Mouse (Mus musculus) naive thymus-derived CD4-positive, alpha-beta T cell, adult 2 months (primary cell): ENCODE results near the gene Hivep2.

ENCODE experiments used
- DNase-seq: peaks from one replicate; pipeline ENCODE4 v3.0.0-alpha.2; 2011; ENCODE audit warnings: low read depth

The Hivep2 gene

GRCm38 (mm10) chr10:14024971-14025370, 59.1 kb downstream of the Hivep2 start:
- no peak for DNase-seq

GRCm38 (mm10) chr10:14027751-14028150, 61.9 kb downstream of the Hivep2 start:
- no peak for DNase-seq

- no peak for DNase-seq
Measured at GRCm38 (mm10) chr10:14028956-14029355, 63.1 kb downstream of the Hivep2 start.

GRCm38 (mm10) chr10:14030458-14031035, 64.7 kb downstream of the Hivep2 start:
- no peak for DNase-seq

GRCm38 (mm10) chr10:14032532-14032931, 66.7 kb downstream of the Hivep2 start:
- no peak for DNase-seq

- DNase-seq: no peak
Measured at GRCm38 (mm10) chr10:14034046-14034445, 68.2 kb downstream of the Hivep2 start.

- DNase-seq: no peak
Measured at GRCm38 (mm10) chr10:14034790-14035189, 68.9 kb downstream of the Hivep2 start.

GRCm38 (mm10) chr10:14035607-14036006, 69.7 kb downstream of the Hivep2 start:
- no peak for DNase-seq

GRCm38 (mm10) chr10:14036472-14036871, 70.6 kb downstream of the Hivep2 start:
- DNase-seq: no peak

GRCm38 (mm10) chr10:14037977-14038489, 72.2 kb downstream of the Hivep2 start:
- no peak for DNase-seq

GRCm38 (mm10) chr10:14040716-14041470, 75.0 kb downstream of the Hivep2 start:
- DNase-seq: peak; percentile 47

GRCm38 (mm10) chr10:14041606-14042005, 75.7 kb downstream of the Hivep2 start:
- no peak for DNase-seq

- peak; percentile 63 for DNase-seq
Measured at GRCm38 (mm10) chr10:14042539-14043348, 76.9 kb downstream of the Hivep2 start.

GRCm38 (mm10) chr10:14043349-14043710, 77.5 kb downstream of the Hivep2 start:
- DNase-seq: peak; percentile 47

- peak; percentile 72 for DNase-seq
Measured at GRCm38 (mm10) chr10:14044046-14044782, 78.3 kb downstream of the Hivep2 start.

GRCm38 (mm10) chr10:14044783-14045392, 79.0 kb downstream of the Hivep2 start:
- peak; percentile 67 for DNase-seq

GRCm38 (mm10) chr10:14045745-14046144, 79.9 kb downstream of the Hivep2 start:
- DNase-seq: no peak

- DNase-seq: peak; percentile 79
Measured at GRCm38 (mm10) chr10:14046171-14046651, 80.3 kb downstream of the Hivep2 start.

- DNase-seq: peak; percentile 72
Measured at GRCm38 (mm10) chr10:14046935-14047334, 81.1 kb downstream of the Hivep2 start.

GRCm38 (mm10) chr10:14047661-14048060, 81.8 kb downstream of the Hivep2 start:
- DNase-seq: no peak

GRCm38 (mm10) chr10:14048322-14048915, 82.5 kb downstream of the Hivep2 start:
- no peak for DNase-seq
